Mouse (Mus musculus): ENCODE data around the gene Lrmp.

DNA sequence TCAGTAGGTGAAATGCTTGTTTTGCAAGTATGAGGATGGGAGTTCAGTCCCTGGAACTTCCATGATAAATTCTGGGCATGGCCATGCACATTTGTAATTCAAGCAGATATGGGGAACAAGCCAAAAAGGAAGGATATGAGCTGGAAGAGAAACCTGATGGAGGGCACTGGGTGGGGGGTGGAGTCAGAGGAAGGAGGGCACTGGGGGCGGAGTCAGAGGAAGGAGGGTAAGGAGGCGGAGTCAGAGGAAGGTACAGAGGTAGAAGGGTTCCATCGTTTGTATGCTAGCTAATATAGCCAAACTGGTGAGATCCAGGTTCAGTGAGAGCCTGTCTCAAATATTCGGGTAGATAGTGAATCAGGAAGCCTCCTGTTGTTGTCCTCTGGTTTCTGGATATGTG is 14.1 kb downstream of the Lrmp start:
- TF ChIP-seq CTCF (IDR thresholded peaks at IDR 0.05; ENCODE audit: borderline replicate concordance, control insufficient read depth, extremely low read depth, insufficient read depth, low read length, poor library complexity) (no peak), POLR2A (IDR thresholded peaks at IDR 0.05; ENCODE audit: control insufficient read depth, extremely low read depth, insufficient read depth, low read length, poor library complexity) (no peak)

Measured in thymus, adult 2 months (tissue).